Mouse (Mus musculus) embryo, embryonic 10.5 days (tissue): ENCODE measurements around the gene Mesp2.
"Not testable (repeated sequence)": the region's sequence is repeated elsewhere in the genome, so short reads cannot be mapped to it uniquely, and the experiment has no call there.

Experiments
- DNase-seq: peaks from one replicate; pipeline ENCODE4 v3.0.0-alpha.2; 2015; ENCODE audit warnings: low spot score

Mesp2 gene

GRCm38 (mm10) chr7:79810611-79811506 lies at the start of gene Mesp2:
Gene Mesp2, plus strand, starts transcription at chr7:79810727.
- peak; percentile 85 for DNase-seq

- no peak for DNase-seq
Observed at GRCm38 (mm10) chr7:79761124-79761876, 49.2 kb upstream of the Mesp2 start.

GRCm38 (mm10) chr7:79762106-79762505 lies 48.4 kb upstream of the Mesp2 start:
- no peak for DNase-seq

- no peak for DNase-seq
Observed at GRCm38 (mm10) chr7:79765991-79766390, 44.5 kb upstream of the Mesp2 start.

- DNase-seq, result no peak
Observed at GRCm38 (mm10) chr7:79769664-79770063, 40.9 kb upstream of the Mesp2 start.

- peak; percentile 19 for DNase-seq
Observed at GRCm38 (mm10) chr7:79771561-79772512, 38.7 kb upstream of the Mesp2 start.

GRCm38 (mm10) chr7:79780647-79781626 lies 29.6 kb upstream of the Mesp2 start:
- peak; percentile 89 for DNase-seq

- no peak for DNase-seq
Observed at GRCm38 (mm10) chr7:79781826-79782515, 28.6 kb upstream of the Mesp2 start.

- no peak for DNase-seq
Observed at GRCm38 (mm10) chr7:79782516-79782855, 28.0 kb upstream of the Mesp2 start.

- peak; percentile 88 for DNase-seq
Observed at GRCm38 (mm10) chr7:79786295-79786694, 24.2 kb upstream of the Mesp2 start.

- DNase-seq, result not testable (repeated sequence)
Observed at GRCm38 (mm10) chr7:79789812-79790211, 20.7 kb upstream of the Mesp2 start.

- DNase-seq, result peak; percentile 62
Observed at GRCm38 (mm10) chr7:79792635-79793421, 17.7 kb upstream of the Mesp2 start.

- DNase-seq, result no peak
Observed at GRCm38 (mm10) chr7:79793688-79794087, 16.8 kb upstream of the Mesp2 start, which contains the start of gene Mesp1. Gene Mesp1, minus strand, starts transcription at chr7:79793788.

- peak; percentile 18 for DNase-seq
Observed at GRCm38 (mm10) chr7:79798606-79799005, 11.9 kb upstream of the Mesp2 start.

GRCm38 (mm10) chr7:79799048-79799447 lies 11.5 kb upstream of the Mesp2 start:
- DNase-seq, result peak; percentile 92

GRCm38 (mm10) chr7:79799506-79799905 lies 11.0 kb upstream of the Mesp2 start:
- DNase-seq, result no peak

- no peak for DNase-seq
Observed at GRCm38 (mm10) chr7:79800336-79800735, 10.2 kb upstream of the Mesp2 start.

GRCm38 (mm10) chr7:79801391-79801790 lies 9.1 kb upstream of the Mesp2 start:
- DNase-seq, result no peak

GRCm38 (mm10) chr7:79802037-79802436 lies 8.5 kb upstream of the Mesp2 start:
- DNase-seq, result no peak
